Mouse (Mus musculus): ENCODE results near the gene C4bp.

- TF ChIP-seq CTCF (IDR thresholded peaks at IDR 0.05; ENCODE audit: control insufficient read depth, insufficient read depth, low read length), result no peak
- TF ChIP-seq POLR2A (IDR thresholded peaks at IDR 0.05; ENCODE audit: borderline replicate concordance, control insufficient read depth, low read depth, low read length), result no peak
These were observed 28.1 kb downstream of the C4bp start for GRCm38 (mm10) chr1:130633316-130633715.

Measured in bone marrow, adult 2 months (tissue).